Mouse (Mus musculus) heart, embryonic 12.5 days (tissue): ENCODE data around the gene Zfp664. TPM values are rescaled to one million over a fixed set of nuclear protein-coding genes. Genes with fewer than 3 reads are reported as not detected.

ENCODE experiments used
- ATAC-seq: fragments of 200-750 bp; cut with Nextera tagmentation; 2 replicates; pipeline ENCODE4 v1.8.0; 2017; ENCODE audit warnings: moderate TSS enrichment, moderate library complexity; ENCODE audit not compliant: insufficient number of reproducible peaks, low FRiP score
- H3K27ac ChIP-seq: fragments of 300-500 bp; sonication (generic); 2 replicates; pipeline ENCODE4 v1.5.1; 2016; ENCODE audit warnings: mild to moderate bottlenecking, moderate library complexity; ENCODE audit not compliant: poor library complexity, severe bottlenecking
- H3K27me3 ChIP-seq: fragments of 300-500 bp; sonication (generic); replicated peaks from 2 replicates; pipeline ENCODE4 v1.6.1; 2016; ENCODE audit warnings: mild to moderate bottlenecking, moderate library complexity
- H3K36me3 ChIP-seq: fragments of 300-500 bp; sonication (generic); 2 replicates; pipeline ENCODE4 v1.6.1; 2016; ENCODE audit warnings: mild to moderate bottlenecking, moderate library complexity
- H3K4me1 ChIP-seq: fragments of 300-500 bp; sonication (generic); replicated peaks from 2 replicates; pipeline ENCODE4 v1.6.1; 2016; ENCODE audit warnings: mild to moderate bottlenecking
- H3K4me2 ChIP-seq: fragments of 300-500 bp; sonication (generic); 2 replicates; pipeline ENCODE4 v1.6.1; 2016; ENCODE audit warnings: mild to moderate bottlenecking, moderate library complexity
- H3K4me3 ChIP-seq: fragments of 300-500 bp; sonication (generic); 2 replicates; pipeline ENCODE4 v1.5.1; 2016; ENCODE audit warnings: mild to moderate bottlenecking
- H3K9ac ChIP-seq: fragments of 300-500 bp; sonication (generic); 2 replicates; pipeline ENCODE4 v1.6.1; 2016; ENCODE audit warnings: mild to moderate bottlenecking, moderate library complexity
- H3K9me3 ChIP-seq: fragments of 300-500 bp; sonication (generic); replicated peaks from 2 replicates; pipeline ENCODE4 v1.6.1; 2016; ENCODE audit warnings: mild to moderate bottlenecking, moderate library complexity
- WGBS: fragments of 180-500 bp; shearing (Covaris S2); methylation state at CpG from one replicate; pipeline ENCODE4 v1.1.7; 2016; 5-methylcytosine and 5-hydroxymethylcytosine counted together
- polyA plus RNA-seq: library from polyadenylated mRNA; unstranded; fragments of >200 nt; fragmentation: Nextera tagmentation; extraction: Ambion mirVana; gene quantifications from 2 replicates; pipeline ENCODE4 v1.2.1, GENCODE M21; 2016

Zfp664 gene
- polyA plus RNA-seq, 1 experiment from 2014 or later: 55.4 TPM

DNA sequence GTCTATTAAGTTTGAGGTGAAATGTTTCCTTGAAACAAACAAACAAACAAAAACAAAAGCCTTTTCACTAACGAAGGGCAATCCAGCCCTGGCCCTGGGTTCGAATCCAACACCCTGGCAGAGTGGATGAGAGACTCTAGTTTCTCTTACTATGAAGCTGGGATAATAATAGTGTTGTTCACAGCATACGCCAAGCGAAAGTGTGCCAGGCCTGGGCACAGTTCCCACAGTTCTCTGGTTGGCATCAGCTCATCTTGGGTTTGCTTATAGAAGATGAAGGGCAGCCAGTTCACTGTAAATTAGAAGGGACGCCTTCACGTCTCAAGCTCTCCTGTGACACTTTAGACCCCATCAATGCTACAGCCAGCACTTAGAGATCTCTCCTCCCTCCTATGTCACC lies 39.2 kb downstream of the Zfp664 start:
- WGBS: 85% methylated on average over 6 of the region's 6 CpGs
- ATAC-seq: no peak
- H3K27me3 ChIP-seq: no peaks in the 10 kb centered on the region; the same call in 1 of the 2 replicates
- H3K4me3 ChIP-seq: no peak overlapping the region
- H3K4me1 ChIP-seq: peaks cover 6% of the 10 kb centered on the region
- H3K36me3 ChIP-seq: no peaks in the 10 kb centered on the region
- no peak overlapping the region for H3K9ac ChIP-seq
- H3K4me2 ChIP-seq: no peak overlapping the region
- H3K27ac ChIP-seq: no peak overlapping the region
- H3K9me3 ChIP-seq: no peaks in the 10 kb centered on the region

DNA sequence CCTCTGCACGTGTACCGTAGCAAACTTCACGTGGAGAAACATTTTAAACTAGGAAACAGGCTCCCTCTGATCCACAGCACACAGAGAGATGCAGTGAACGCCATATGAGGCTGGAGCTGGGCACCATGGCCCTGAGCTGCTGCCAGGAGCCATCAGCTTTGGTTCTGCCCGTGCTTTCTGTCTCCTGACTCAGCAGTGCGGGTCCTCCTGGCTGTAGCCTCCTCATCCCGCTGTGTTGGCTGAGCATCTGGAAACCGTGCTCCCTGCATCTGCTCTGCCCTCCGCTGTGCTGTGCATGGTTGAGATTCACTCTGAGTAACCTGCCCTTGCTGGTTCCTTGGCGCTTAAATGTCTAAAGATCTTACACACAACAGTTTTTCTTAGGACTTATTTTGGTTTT lies 39.7 kb downstream of the Zfp664 start:
- no peak overlapping the region for H3K9ac ChIP-seq
- ATAC-seq: no peak
- H3K4me1 ChIP-seq: peaks cover 6% of the 10 kb centered on the region
- no peaks in the 10 kb centered on the region for H3K36me3 ChIP-seq
- no peak overlapping the region for H3K27ac ChIP-seq
- H3K4me2 ChIP-seq: no peak overlapping the region
- no peaks in the 10 kb centered on the region for H3K9me3 ChIP-seq
- no peak overlapping the region for H3K4me3 ChIP-seq
- H3K27me3 ChIP-seq: no peaks in the 10 kb centered on the region; the same call in 1 of the 2 replicates
- WGBS: 81% methylated on average over 10 of the region's 10 CpGs

DNA sequence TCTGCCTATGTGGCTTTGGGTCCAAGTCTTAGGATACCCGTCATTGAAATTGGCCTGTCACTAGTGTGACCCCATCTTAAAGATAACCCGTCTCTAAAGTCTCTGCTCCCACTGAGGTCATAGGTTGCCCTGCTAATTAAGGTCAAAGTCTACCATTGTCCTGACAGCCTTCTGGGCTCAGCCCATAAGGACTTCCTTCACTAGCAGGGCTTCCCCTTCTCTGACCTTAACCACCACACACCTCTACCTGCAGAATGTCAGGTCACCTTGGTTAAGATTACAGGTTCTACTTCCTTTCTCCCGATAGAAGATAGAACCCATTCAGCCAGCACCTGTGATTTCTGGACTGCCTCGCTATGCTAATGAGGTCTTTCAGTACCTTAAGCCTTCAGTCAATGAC lies 41.4 kb downstream of the Zfp664 start:
- peaks cover 6% of the 10 kb centered on the region for H3K4me1 ChIP-seq
- 68% methylated on average over 4 of the region's 4 CpGs for WGBS

DNA sequence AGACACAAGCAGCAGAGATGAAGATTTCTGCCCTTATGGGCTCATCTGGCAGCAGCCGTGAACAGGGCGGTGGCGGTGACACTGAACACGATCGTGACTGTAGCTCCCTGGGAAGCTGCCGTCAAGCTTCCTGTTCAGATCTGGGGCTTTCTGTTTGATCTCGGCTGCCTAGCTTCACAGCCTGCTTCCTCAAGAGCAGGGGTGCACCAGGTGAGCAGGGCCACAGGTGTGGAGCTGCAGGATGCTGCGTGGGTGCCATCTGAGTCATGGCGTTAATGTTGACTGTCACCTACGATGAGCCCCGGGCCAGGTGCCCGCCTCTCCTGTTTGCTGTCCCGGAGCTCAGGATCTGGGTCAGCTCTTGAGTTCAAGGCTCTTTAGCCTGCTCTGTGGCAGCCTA lies 44.4 kb downstream of the Zfp664 start:
- Histone ChIP-seq H3K4me2 (no peak overlapping the region), H3K9me3 (no peaks in the 10 kb centered on the region), H3K4me3 (no peak overlapping the region), H3K4me1 (no peaks in the 10 kb centered on the region), H3K27ac (no peak overlapping the region), H3K9ac (no peak overlapping the region), H3K36me3 (no peaks in the 10 kb centered on the region), H3K27me3 (no peaks in the 10 kb centered on the region; the same call in 1 of the 2 replicates)
- 69% methylated on average over 13 of the region's 13 CpGs for WGBS
- no peak for ATAC-seq

More for the DNA sequence above, 41.4 kb downstream of the Zfp664 start:
- no peaks in the 10 kb centered on the region for H3K9me3 ChIP-seq
- H3K9ac ChIP-seq: no peak overlapping the region
- H3K36me3 ChIP-seq: no peaks in the 10 kb centered on the region
- no peak overlapping the region for H3K27ac ChIP-seq
- no peak overlapping the region for H3K4me2 ChIP-seq
- ATAC-seq: no peak
- H3K4me3 ChIP-seq: no peak overlapping the region
- H3K27me3 ChIP-seq: no peaks in the 10 kb centered on the region

DNA sequence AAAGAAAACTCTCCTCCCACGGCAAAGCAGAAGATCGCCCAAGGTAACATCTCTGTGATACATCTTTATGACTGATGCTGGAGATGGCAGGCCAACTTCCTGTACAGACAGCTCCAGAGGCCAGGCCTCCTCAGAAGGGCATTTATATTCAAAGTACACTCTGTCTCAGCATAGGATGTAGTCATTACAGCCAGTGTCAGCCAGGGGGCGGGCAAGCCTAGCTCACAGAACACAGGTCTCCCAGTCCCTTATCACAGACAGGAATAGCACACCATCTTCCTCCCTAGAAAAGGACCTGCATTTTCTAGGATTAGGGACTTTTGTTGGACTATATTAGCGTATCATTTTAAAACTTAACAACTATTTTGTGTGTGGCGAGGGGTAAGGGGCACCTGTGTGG lies 46.4 kb downstream of the Zfp664 start:
- H3K27me3 ChIP-seq: peaks cover 7% of the 10 kb centered on the region; the same call in 1 of the 2 replicates
- H3K4me3 ChIP-seq: no peak overlapping the region
- peak; percentile 64; the same call in 1 of the 2 replicates for ATAC-seq
- 17% methylated on average over 5 of the region's 5 CpGs for whole genome bisulfite sequencing
- no peaks in the 10 kb centered on the region for H3K9me3 ChIP-seq
- no peaks in the 10 kb centered on the region for H3K36me3 ChIP-seq
- H3K4me1 ChIP-seq: peaks cover 7% of the 10 kb centered on the region; the same call in 1 of the 2 replicates
- H3K9ac ChIP-seq: no peak overlapping the region
- H3K27ac ChIP-seq: no peak overlapping the region
- H3K4me2 ChIP-seq: no peak overlapping the region

DNA sequence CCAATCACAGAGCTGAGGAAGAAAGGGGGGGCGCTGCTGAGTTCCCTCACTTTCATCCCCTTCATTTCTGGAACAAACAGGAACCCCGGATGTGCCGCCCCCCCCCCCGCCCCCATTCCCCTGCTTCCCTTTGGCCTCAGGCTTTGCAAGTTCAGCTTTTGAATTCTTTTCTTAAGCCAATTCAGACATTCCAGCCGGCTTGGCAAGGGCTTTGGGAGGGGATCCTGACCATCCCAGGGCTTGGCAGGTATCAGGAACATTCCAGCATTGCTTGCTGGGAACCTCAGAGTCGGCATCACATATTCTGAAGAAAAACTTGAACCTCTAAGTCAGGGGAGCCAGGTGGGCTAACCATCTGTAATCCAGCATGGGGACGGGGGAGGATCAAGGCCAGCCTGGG lies 49.8 kb downstream of the Zfp664 start:
- 50% methylated on average over 6 of the region's 7 CpGs for WGBS
- H3K4me3 ChIP-seq: no peak overlapping the region

DNA sequence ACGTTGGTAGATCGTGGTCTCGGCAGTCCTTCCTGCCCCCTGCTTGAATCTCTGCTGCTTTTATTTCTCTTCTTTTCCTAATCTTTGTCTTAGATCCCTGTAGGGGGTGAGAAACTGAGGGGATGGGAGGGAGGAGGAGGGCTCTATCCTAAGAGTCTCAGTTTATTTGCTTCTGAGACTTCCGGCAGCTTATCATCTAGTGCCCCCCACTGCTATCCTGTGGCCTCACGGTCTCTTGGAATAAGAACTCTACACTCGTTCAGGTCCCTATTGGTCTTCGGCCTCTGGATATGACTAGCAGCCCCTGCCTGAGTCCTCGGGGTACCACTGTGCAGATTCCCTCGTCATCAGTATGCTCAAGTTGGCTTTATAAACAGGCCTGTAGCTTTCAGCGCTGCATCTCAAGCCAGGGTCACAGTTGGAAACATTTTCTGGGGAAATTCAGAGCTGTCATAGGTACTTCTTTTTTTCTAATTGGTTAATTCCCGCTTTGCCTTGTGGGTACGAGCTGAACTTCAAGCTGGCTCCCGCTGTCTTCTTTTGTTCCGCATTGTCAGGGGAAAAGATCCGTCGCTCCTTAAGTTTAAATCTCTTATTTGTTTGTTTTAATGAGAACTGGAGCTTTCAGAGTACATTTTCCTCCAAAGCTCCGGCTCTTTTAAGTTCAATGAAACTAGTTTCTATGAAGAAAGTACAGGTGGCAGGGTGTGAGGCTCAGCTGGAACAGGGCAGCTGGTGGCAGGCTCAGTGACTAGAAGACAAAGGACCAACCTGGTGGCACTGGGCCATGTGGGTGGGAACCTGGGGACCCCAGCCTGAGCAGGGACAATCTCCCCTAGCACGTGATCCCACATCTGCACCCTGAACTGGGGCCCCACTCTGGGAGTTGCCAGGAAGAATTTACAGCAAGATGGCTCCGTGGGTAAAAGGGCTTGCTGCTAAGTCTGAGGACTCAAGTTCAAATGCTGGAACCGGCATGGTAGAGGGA lies 50.7 kb downstream of the Zfp664 start:
- H3K27ac ChIP-seq: no peak overlapping the region
- ATAC-seq: no peak
- H3K4me3 ChIP-seq: no peak overlapping the region
- 39% methylated on average over 20 of the region's 20 CpGs for WGBS
- peaks cover 7% of the 10 kb centered on the region; the same call in 1 of the 2 replicates for H3K4me1 ChIP-seq
- H3K36me3 ChIP-seq: no peaks in the 10 kb centered on the region
- no peak overlapping the region for H3K9ac ChIP-seq
- H3K4me2 ChIP-seq: no peak overlapping the region
- H3K9me3 ChIP-seq: no peaks in the 10 kb centered on the region
- H3K27me3 ChIP-seq: peaks cover 14% of the 10 kb centered on the region; the same call in 1 of the 2 replicates

More for the DNA sequence above, 49.8 kb downstream of the Zfp664 start:
- no peak for ATAC-seq
- H3K4me1 ChIP-seq: peaks cover 7% of the 10 kb centered on the region; the same call in 1 of the 2 replicates
- no peak overlapping the region for H3K27ac ChIP-seq
- no peak overlapping the region for H3K9ac ChIP-seq
- H3K9me3 ChIP-seq: no peaks in the 10 kb centered on the region
- H3K27me3 ChIP-seq: peaks cover 14% of the 10 kb centered on the region; the same call in 1 of the 2 replicates
- no peaks in the 10 kb centered on the region for H3K36me3 ChIP-seq
- H3K4me2 ChIP-seq: no peak overlapping the region

DNA sequence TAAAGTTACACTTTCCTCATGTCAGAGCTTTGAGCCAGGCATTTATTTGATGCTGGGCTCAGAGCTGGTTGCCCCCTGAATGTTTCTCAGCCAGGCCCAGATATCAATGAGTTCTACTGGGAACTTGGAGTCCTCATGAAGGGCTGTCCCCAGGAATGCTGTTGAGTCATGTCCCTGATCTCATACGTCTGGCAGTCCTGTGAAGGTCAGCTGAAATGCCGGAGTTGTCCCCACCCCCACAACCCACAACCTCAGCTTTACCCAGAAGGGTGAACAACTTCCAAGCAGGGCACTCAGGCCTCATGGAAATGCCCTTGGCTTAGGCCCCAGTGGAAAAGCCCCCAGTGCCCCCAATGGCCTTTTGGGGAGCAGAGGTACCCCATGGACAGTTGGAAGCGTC lies 57.3 kb downstream of the Zfp664 start:
- peaks cover 19% of the 10 kb centered on the region for H3K4me1 ChIP-seq
- no peaks in the 10 kb centered on the region for H3K36me3 ChIP-seq
- no peak for ATAC-seq
- no peak overlapping the region for H3K27ac ChIP-seq
- H3K4me2 ChIP-seq: no peak overlapping the region
- WGBS: 52% methylated on average over 3 of the region's 3 CpGs
- 0 out of 2 replicates have a peak, but pooled peaks cover 8% of the 10 kb centered on the region for H3K9me3 ChIP-seq
- H3K9ac ChIP-seq: no peak overlapping the region
- peaks cover 9% of the 10 kb centered on the region; the same call in 1 of the 2 replicates for H3K27me3 ChIP-seq
- no peak overlapping the region for H3K4me3 ChIP-seq

DNA sequence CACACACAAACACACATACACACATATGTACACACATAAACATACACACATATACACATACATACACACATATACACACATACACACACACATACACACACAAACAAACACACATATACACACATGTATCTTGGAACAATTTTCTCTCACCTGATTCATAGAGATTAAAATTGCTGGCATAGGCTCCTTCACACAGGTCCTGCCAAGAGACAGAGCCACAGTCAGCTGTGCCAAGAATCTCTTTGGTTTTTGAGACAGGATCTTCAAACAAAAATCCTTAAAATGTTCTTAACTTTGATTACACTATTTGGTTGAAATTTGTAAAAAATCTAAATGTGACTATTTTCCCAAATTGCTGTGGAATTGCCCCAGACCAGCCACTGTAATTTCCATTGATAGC lies 58.9 kb downstream of the Zfp664 start:
- no peak for ATAC-seq
- Histone ChIP-seq H3K27ac (no peak overlapping the region), H3K9me3 (0 out of 2 replicates have a peak, but pooled peaks cover 8% of the 10 kb centered on the region), H3K9ac (no peak overlapping the region), H3K36me3 (no peaks in the 10 kb centered on the region), H3K4me2 (no peak overlapping the region), H3K27me3 (peaks cover 6% of the 10 kb centered on the region; the same call in 1 of the 2 replicates), H3K4me3 (no peak overlapping the region), H3K4me1 (peaks cover 19% of the 10 kb centered on the region)

DNA sequence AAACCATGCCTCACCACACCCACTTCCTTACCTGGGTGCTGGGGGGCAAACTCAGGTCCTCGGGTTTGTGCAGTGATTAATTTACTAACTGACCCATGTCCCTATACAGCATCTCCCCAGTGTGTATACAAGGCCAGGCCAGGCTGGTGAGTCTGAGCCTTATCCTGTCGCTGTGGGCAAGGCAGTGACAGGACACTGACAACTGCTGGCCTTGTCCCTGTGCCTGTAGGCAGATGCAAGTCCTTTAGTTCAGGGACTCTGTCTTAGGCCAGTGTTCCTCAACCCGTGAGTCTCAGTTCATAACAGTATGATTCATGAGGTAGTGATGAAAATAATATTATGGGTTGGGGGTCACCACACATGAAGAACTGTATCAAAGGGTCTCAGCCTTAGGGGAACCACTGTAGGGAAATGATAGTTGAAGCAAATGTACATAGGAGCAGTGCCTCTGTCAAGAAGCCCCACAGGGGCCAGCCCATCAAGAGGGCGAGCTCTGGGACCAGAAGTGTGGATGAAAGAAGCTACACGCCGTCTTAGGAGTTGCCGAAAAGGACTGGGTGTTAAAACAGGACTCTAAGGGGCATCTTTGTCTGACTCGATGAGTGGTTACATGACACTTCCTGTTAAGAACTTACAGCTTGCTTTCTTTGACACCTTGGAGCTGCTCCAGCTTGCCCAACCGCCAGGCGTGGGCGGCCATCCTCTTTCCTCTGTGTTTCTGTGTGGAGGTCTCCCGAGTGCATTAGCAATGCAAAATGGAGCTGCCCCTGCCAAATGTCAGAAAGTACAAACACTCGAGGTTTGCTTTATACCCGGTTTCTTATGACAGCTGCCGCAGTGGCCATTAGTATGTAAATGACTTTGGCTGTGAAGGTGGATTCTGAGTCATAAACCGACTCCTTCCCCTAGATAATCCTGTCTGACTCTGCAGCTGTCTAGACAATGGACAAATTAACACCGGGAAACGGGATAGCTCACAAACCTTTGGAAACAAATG lies 60.2 kb downstream of the Zfp664 start:
- H3K27ac ChIP-seq: no peak overlapping the region
- H3K4me2 ChIP-seq: peak overlapping the region; percentile 16
- H3K36me3 ChIP-seq: no peaks in the 10 kb centered on the region
- H3K9me3 ChIP-seq: 0 out of 2 replicates have a peak, but pooled peaks cover 8% of the 10 kb centered on the region
- no peak for ATAC-seq
- WGBS: 27% methylated on average over 18 of the region's 18 CpGs
- H3K27me3 ChIP-seq: peaks cover 3% of the 10 kb centered on the region; the same call in 1 of the 2 replicates
- H3K4me3 ChIP-seq: no peak overlapping the region
- no peak overlapping the region for H3K9ac ChIP-seq
- peaks cover 19% of the 10 kb centered on the region for H3K4me1 ChIP-seq
